Mouse (Mus musculus) cerebellum, adult 2 months (tissue): ENCODE results near the gene Mrtfa. TPM values are rescaled to one million over a fixed set of nuclear protein-coding genes. Genes with fewer than 3 reads are reported as not detected.
A peak's percentile ranks its signal among the peaks of the same experiment; 100 is the strongest.

ENCODE experiments used
- DNase-seq, 2 experiments: peaks; one replicate each; pipeline ENCODE4 v3.0.0; 2021
- H3K27ac ChIP-seq: fragments of 200-500 bp; 2 replicates; pipeline ENCODE4 v1.5.1; 2012; ENCODE audit warnings: low read length, control low read depth, inconsistent platforms; ENCODE audit not compliant: insufficient read depth
- H3K27me3 ChIP-seq: fragments of 200-500 bp; 2 replicates; pipeline ENCODE4 v1.6.1; 2012; ENCODE audit warnings: inconsistent platforms, mild to moderate bottlenecking, low read length, moderate library complexity; ENCODE audit not compliant: control insufficient read depth, insufficient read depth
- H3K4me1 ChIP-seq: fragments of 200-500 bp; 2 replicates; pipeline ENCODE4 v1.6.1; 2011; ENCODE audit warnings: low read length; ENCODE audit not compliant: control insufficient read depth, insufficient read depth
- H3K4me3 ChIP-seq: fragments of 200-500 bp; replicated peaks from 2 replicates; pipeline ENCODE3; 2011; ENCODE audit warnings: mild to moderate bottlenecking, low read depth, low read length, control low read depth; ENCODE audit not compliant: insufficient read depth
- CTCF ChIP-seq: fragments of 200-500 bp; IDR thresholded peaks from 2 replicates; pipeline ENCODE4 v1.5.1; 2011; ENCODE audit warnings: low read depth, mild to moderate bottlenecking, control low read depth, low read length, moderate library complexity, borderline replicate concordance; ENCODE audit not compliant: insufficient read depth
- POLR2A ChIP-seq: fragments of 200-500 bp; IDR thresholded peaks from 2 replicates; pipeline ENCODE4 v1.6.1; 2011; ENCODE audit warnings: low read length, control low read depth, borderline replicate concordance; ENCODE audit not compliant: insufficient read depth
- whole genome bisulfite sequencing: fragments of 180-500 bp; shearing (Covaris S2); methylation state at CpG from one replicate; pipeline ENCODE4 v1.1.7; 2018; 5-methylcytosine and 5-hydroxymethylcytosine counted together
- polyA plus RNA-seq: library from polyadenylated mRNA; depleted of rRNA; stranded (reverse); fragments of >200 nt; gene quantifications from 2 replicates; pipeline ENCODE4 v1.2.3, GENCODE M21; 2012

Mrtfa gene
- polyA plus RNA-seq, 1 experiment, result 20.0 TPM

- Histone ChIP-seq H3K4me3 (no peak overlapping the region), H3K27ac (no peak overlapping the region), H3K4me1 (no peaks in the 10 kb centered on the region; the same call in 1 of the 2 replicates), H3K27me3 (no peaks in the 10 kb centered on the region)
- 36% methylated on average over 9 of the region's 9 CpGs for WGBS
- DNase-seq, result no peak
- TF ChIP-seq CTCF, result no peak
- no peak for TF ChIP-seq POLR2A
Observed at GRCm38 (mm10) chr15:81164560-81165310, 25.8 kb downstream of the Mrtfa start.

DNA sequence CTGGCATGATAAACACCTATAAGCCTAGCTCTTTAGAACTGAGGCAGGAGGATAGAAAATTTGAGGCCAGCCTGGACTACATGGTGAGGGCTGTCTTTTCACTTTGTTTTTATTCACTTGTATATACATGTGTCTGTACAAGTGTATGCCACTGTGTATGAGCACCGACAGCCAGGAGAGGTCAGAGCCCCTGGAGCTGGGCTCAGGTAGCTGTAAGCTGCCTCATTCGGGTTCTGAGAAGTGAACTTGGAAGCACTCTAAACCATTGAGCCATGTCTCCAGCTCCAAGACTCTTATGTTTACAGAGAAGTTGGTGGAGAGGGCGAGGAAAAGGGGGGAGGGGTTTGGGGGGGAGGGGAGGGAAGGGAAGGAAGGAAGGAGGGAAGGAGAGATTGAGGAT lies 29.0 kb downstream of the Mrtfa start:
- no peak overlapping the region for H3K4me3 ChIP-seq
- DNase-seq, result no peak
- WGBS, result 88% methylated on average over 3 of the region's 3 CpGs
- no peak overlapping the region for H3K27ac ChIP-seq
- no peaks in the 10 kb centered on the region for H3K27me3 ChIP-seq
- H3K4me1 ChIP-seq, result no peaks in the 10 kb centered on the region
- TF ChIP-seq POLR2A (no peak), CTCF (no peak)

DNA sequence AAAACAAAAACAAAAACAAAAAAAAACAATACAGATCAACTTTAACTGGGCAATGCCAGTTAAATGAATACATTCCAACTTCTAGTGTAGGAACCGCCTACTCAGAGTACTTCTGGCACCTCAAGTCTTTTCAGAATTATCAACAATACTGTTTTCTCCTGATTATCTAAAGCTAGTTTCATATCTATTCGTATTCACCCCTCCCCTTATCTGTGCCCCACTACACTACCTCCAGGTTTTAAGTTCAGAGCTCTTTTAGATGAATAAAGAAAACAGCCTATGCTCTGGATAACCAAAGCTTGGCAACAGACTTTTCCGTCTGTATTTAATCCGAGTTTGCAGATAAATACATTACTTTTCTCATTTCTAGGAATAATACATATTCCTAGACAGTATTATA lies 29.9 kb downstream of the Mrtfa start:
- Histone ChIP-seq H3K4me3 (no peak overlapping the region), H3K27ac (no peak overlapping the region), H3K4me1 (no peaks in the 10 kb centered on the region), H3K27me3 (no peaks in the 10 kb centered on the region)
- TF ChIP-seq CTCF, result no peak
- no peak for TF ChIP-seq POLR2A
- no peak for DNase-seq
- WGBS, result 96% methylated on average over 4 of the region's 4 CpGs

DNA sequence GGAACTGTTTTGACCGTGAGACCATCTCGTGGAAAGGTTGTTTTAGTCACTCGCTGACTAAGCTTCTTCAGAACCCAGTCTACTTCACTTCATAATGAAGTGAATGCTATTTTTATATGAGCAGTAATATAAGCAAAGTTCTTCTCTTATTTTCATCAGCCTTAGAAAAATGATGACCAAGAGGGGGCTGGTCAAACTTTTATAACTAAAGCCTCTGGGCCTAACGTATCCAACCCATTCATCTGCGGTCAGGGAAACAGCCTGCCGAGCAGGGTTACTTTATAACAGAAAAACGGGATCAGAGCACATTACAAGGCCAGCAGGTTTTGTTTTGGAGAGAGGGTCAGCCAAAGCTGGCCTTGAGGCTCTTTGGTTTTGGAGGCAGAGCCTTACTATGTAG lies 31.3 kb downstream of the Mrtfa start:
- H3K4me3 ChIP-seq, result no peak overlapping the region
- H3K27ac ChIP-seq, result no peak overlapping the region
- no peaks in the 10 kb centered on the region for H3K27me3 ChIP-seq
- H3K4me1 ChIP-seq, result no peaks in the 10 kb centered on the region
- TF ChIP-seq POLR2A (no peak), CTCF (no peak)
- WGBS, result 82% methylated on average over 7 of the region's 7 CpGs
- DNase-seq, result no peak

DNA sequence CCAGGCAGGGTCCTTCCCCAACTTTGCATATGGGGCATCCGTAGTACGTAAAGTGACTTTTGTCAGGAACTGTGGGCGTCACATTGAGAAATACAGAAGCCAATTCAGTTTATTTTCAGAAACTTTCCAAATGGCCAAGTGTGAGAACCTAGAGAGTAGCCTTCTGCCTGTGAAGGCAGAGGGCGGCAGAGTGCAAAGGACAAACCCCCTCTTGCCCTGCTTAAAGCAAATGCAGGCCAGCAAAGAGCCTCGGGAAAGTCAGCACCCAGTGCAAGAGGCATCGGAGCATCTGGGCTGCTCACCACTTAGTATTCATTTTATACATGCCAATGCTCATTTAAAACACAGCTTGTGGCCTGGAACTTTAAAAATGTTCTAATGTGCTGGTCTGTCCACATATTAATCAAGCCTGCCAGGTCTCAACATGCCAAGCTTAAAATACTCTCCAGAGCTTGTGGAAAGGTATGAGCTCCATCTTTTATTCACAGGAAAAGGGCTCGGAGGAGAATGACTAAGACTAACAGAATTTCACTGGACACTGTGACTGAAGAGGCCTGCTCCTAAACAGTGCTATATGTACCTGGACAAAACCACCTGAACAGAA lies 31.9 kb downstream of the Mrtfa start:
- H3K4me3 ChIP-seq, result no peak overlapping the region
- H3K27ac ChIP-seq, result no peak overlapping the region
- H3K4me1 ChIP-seq, result no peaks in the 10 kb centered on the region
- TF ChIP-seq POLR2A (no peak), CTCF (peak; percentile 11; the same call in 1 of the 2 replicates)
- no peak for DNase-seq
- 62% methylated on average over 7 of the region's 7 CpGs for WGBS
- no peaks in the 10 kb centered on the region for H3K27me3 ChIP-seq

- 80% methylated on average over 2 of the region's 2 CpGs for WGBS
Observed at GRCm38 (mm10) chr15:81156453-81156852, 34.1 kb downstream of the Mrtfa start.

GRCm38 (mm10) chr15:81155845-81156244 lies 34.7 kb downstream of the Mrtfa start:
- H3K4me1 ChIP-seq, result no peaks in the 10 kb centered on the region
- DNase-seq, result no peak
- H3K27me3 ChIP-seq, result no peaks in the 10 kb centered on the region
- H3K4me3 ChIP-seq, result no peak overlapping the region
- TF ChIP-seq CTCF, result no peak
- WGBS, result 98% methylated on average over 3 of the region's 3 CpGs
- no peak overlapping the region for H3K27ac ChIP-seq

More at GRCm38 (mm10) chr15:81156453-81156852, 34.1 kb downstream of the Mrtfa start:
- TF ChIP-seq CTCF (no peak), POLR2A (no peak)
- Histone ChIP-seq H3K27ac (no peak overlapping the region), H3K4me3 (no peak overlapping the region), H3K27me3 (no peaks in the 10 kb centered on the region), H3K4me1 (no peaks in the 10 kb centered on the region)
- DNase-seq, result no peak
